Mouse (Mus musculus): ENCODE results near the gene Nsa2.

Gene Nsa2

DNA sequence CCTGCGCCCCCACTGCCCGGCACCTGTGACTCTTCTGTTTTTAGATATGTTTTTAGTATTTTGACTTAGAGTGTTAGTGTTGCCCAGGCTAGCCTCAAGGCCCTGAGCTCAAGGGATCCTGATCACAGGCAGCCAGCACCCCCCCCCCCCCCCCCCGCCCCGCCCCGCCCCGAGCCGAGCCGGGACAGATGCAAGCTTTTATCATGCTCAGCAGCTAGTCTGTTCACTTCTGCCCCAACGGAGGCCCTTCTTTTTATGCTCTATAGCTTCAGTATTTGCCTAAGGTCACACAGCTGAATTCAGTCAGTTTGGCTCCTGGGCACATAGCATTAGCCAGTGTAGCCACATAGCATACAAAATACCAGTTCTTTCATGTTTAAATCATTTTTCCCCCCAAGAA, 51.4 kb downstream of the Nsa2 start:
- DNase-seq (ENCODE audit: low spot score) = peak; percentile 17

DNA sequence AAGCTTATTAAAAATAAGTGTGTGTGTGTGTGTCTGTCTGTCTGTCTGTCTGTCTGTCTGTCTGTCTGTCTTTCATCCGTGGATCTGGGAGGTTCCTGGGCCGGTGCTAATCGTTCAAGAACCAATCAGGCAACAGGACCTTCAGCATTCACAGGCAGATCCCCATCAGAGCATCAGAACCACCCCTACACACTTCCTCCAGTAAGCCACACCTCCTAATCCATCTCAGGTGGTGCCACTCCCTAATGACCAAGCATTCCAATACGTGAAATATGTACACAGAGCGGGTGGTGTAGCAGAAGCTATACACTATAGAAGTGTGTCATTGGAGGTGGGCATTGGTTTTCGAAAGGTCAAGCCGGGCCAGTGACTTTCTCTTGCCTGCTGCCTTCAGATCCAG, 55.3 kb downstream of the Nsa2 start:
- no peak for DNase-seq (ENCODE audit: low spot score)

DNA sequence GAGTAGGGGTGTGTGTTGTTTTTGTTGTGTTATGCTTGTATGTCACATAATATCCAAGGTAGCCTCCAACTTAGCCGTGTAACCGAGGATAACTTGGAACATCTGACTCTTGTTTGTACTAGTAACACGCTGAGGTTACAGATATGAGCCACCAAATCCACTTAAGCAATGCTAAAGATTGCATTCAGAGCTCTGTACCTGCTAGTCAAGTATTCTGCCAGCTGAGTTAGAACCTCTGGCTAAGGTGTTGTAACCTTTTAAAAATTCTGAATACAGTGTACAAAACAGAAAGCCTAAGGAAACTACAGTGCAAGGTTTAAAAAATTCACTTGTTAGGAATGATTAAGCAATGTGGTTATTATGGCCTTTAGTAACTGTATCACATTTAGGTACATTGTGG, 57.1 kb downstream of the Nsa2 start:
- no peak for DNase-seq (ENCODE audit: low spot score)

DNA sequence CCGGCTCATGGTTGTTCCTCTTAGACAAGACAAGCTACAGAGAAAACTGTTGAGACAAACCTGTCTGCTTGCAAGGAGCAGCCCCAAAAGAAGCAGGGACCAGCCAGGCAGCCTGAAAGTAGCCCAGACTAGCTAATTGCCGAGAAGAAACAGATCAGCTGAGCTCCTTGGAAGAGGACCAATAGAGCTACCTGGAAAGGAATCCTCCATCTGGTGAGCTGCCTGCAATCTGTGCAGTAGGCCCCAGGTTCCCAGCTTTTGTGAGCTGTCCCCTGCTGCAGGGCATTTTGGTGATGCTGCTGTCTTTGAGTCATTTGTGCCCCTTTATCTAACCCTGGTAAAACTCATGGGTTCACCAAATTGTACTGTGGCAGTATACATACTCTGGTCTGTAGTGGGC, 57.5 kb downstream of the Nsa2 start:
- DNase-seq (ENCODE audit: low spot score) = no peak
